Mouse (Mus musculus) liver, embryonic 12.5 days (tissue): ENCODE data around the gene Ky. TPM values are rescaled to one million over a fixed set of nuclear protein-coding genes. Genes with fewer than 3 reads are reported as not detected.

Experiments
- ATAC-seq: fragments of 200-750 bp; cut with Nextera tagmentation; 2 replicates; pipeline ENCODE4 v1.8.0; 2017; ENCODE audit warnings: moderate number of reproducible peaks, mild to moderate bottlenecking, moderate library complexity
- H3K27ac ChIP-seq: fragments of 300-500 bp; sonication (generic); 2 replicates; pipeline ENCODE4 v1.5.1; 2016; ENCODE audit warnings: mild to moderate bottlenecking
- H3K27me3 ChIP-seq: fragments of 300-500 bp; sonication (generic); replicated peaks from 2 replicates; pipeline ENCODE4 v1.6.1; 2016; ENCODE audit warnings: mild to moderate bottlenecking, moderate library complexity
- H3K36me3 ChIP-seq: fragments of 300-500 bp; sonication (generic); 2 replicates; pipeline ENCODE4 v1.6.1; 2016; ENCODE audit warnings: mild to moderate bottlenecking, moderate library complexity
- H3K4me1 ChIP-seq: fragments of 300-500 bp; sonication (generic); 2 replicates; pipeline ENCODE4 v1.6.1; 2016
- H3K4me2 ChIP-seq: fragments of 300-500 bp; sonication (generic); 2 replicates; pipeline ENCODE4 v1.6.1; 2016; ENCODE audit warnings: mild to moderate bottlenecking, moderate library complexity
- H3K4me3 ChIP-seq: fragments of 300-500 bp; sonication (generic); 2 replicates; pipeline ENCODE4 v1.5.1; 2016; ENCODE audit warnings: mild to moderate bottlenecking, moderate library complexity
- H3K9ac ChIP-seq: fragments of 300-500 bp; sonication (generic); 2 replicates; pipeline ENCODE4 v1.6.1; 2016; ENCODE audit warnings: mild to moderate bottlenecking, moderate library complexity
- H3K9me3 ChIP-seq: fragments of 300-500 bp; sonication (generic); replicated peaks from 2 replicates; pipeline ENCODE4 v1.6.1; 2016; ENCODE audit warnings: mild to moderate bottlenecking, moderate library complexity
- WGBS: fragments of 180-500 bp; shearing (Covaris S2); methylation state at CpG from one replicate; pipeline ENCODE4 v1.1.7; 2016; ENCODE audit not compliant: insufficient replicate concordance; 5-methylcytosine and 5-hydroxymethylcytosine counted together
- polyA plus RNA-seq: library from polyadenylated mRNA; unstranded; fragments of >200 nt; fragmentation: Nextera tagmentation; extraction: Ambion mirVana; gene quantifications from 2 replicates; pipeline ENCODE4 v1.2.1, GENCODE M21; 2016

Ky gene
- polyA plus RNA-seq, 1 experiment from 2014 or later, result not detected

DNA sequence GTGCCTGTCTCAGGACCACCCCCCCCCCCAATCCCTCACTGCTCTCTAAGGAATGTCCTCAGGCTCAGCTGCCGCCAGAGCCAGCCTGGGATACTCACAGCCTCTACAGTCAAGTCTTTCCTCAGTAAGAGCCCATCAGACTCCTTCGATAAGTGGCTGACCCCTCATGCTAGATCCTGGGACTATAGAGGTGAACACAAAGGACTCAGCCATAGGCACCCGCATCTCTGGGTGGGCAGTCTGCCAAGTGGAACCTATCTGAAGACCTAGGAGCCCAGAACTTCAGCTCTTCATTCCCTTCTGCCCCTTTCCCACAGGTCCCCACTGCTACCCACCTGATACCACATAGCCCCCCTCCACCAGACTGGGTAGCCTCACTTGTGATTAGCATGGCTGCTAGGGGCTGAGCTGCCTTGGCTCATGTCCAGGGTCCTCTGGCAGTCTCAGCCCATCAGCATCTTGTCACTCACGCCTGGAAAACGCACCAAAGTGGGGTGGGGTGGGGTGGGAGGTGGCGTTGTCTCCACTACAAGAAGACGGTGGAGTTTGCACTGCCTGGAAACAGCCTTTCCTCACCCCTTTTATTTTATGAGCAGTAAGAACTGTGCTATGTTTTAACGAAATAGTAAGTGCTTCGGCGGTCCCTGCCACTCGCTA, 38.7 kb downstream of the Ky start:
- WGBS, result 21% methylated on average over 11 of the region's 11 CpGs
- Histone ChIP-seq H3K4me2 (peak overlapping the region; percentile 42; the same call in 1 of the 2 replicates), H3K4me1 (no peaks in the 10 kb centered on the region), H3K27ac (no peak overlapping the region), H3K27me3 (peaks cover 62% of the 10 kb centered on the region), H3K9me3 (no peaks in the 10 kb centered on the region), H3K4me3 (no peak overlapping the region), H3K36me3 (no peaks in the 10 kb centered on the region), H3K9ac (no peak overlapping the region)
- no peak for ATAC-seq

DNA sequence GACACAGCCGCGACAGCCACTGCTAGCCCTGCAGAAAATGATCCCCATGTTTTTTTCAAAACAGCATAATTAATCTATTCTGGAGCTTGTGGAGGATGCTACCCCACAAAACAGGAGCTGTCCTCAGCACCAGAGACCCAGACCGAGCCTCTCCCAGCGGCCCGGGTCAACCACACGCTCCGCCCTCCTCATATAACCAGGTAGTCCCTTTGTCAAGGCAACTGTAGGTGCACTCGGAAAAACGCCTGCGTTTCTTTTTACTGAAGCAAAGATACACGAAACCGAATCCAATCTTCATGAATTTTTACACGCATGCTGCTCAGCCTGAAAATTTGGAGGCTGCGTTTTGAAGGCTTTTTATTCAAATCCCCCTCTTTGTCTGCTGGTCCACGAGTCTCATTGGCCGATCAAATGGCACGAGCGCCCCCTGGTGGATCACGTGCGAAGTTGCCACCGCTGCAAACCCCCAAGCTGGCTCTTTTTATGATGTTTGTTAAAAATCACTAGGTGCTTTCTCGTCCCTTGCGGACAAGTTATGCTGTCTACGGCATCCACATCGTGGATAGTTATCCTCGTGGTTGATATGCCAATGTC, 39.3 kb downstream of the Ky start:
- ATAC-seq, result no peak
- no peaks in the 10 kb centered on the region for H3K9me3 ChIP-seq
- H3K36me3 ChIP-seq, result no peaks in the 10 kb centered on the region
- peak overlapping the region; percentile 42; the same call in 1 of the 2 replicates for H3K4me2 ChIP-seq
- H3K27ac ChIP-seq, result no peak overlapping the region
- H3K4me1 ChIP-seq, result no peaks in the 10 kb centered on the region
- H3K27me3 ChIP-seq, result peaks cover 62% of the 10 kb centered on the region
- 0 out of 2 replicates have a peak overlapping the region, but pooled peaks have one; percentile 3 for H3K4me3 ChIP-seq
- 2% methylated on average over 26 of the region's 26 CpGs for WGBS
- H3K9ac ChIP-seq, result no peak overlapping the region

DNA sequence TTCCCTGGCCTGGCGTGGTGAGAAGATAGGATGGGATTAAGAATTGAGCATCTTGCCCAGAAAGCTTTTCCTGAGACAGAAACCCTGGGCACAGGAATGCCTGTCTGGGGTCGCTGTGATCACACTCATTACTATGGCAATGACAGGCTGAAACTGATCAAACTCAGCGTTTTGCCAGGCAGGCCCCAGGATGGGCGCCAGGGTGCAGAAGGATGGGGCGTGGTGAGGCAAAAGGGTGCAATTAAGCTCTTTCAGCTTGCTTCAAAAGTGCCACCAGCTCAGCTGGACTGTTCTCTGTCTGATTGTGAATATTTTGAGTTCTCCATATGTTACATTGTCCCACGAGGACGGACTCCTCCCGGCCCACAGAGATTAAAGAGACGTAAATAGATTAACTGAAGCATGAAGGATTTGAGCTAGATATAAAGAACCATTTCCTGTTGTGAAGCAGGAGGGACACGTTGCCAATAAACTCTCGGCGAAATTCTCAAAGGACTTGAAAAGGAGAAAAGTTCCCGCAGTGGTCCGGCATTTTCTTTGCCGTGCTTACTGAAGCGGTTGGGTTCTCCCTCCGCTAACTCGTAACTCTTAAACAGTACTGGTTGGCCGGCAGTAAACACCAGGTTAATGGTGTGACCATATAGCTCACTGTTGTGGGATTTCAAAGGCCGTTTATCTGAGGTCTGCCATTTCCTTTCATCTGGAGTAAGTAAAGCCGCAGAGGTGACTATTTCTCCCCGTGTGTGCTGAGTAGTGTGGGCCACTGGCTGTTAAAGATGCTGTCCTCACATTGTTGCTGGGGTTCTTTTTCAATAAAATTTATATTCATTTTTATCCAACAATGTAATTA, 40.1 kb downstream of the Ky start:
- Histone ChIP-seq H3K27ac (no peak overlapping the region), H3K27me3 (peaks cover 62% of the 10 kb centered on the region), H3K4me1 (no peaks in the 10 kb centered on the region), H3K36me3 (no peaks in the 10 kb centered on the region), H3K4me2 (no peak overlapping the region), H3K9ac (no peak overlapping the region), H3K9me3 (no peaks in the 10 kb centered on the region), H3K4me3 (no peak overlapping the region)
- 24% methylated on average over 22 of the region's 22 CpGs for WGBS
- ATAC-seq, result no peak

DNA sequence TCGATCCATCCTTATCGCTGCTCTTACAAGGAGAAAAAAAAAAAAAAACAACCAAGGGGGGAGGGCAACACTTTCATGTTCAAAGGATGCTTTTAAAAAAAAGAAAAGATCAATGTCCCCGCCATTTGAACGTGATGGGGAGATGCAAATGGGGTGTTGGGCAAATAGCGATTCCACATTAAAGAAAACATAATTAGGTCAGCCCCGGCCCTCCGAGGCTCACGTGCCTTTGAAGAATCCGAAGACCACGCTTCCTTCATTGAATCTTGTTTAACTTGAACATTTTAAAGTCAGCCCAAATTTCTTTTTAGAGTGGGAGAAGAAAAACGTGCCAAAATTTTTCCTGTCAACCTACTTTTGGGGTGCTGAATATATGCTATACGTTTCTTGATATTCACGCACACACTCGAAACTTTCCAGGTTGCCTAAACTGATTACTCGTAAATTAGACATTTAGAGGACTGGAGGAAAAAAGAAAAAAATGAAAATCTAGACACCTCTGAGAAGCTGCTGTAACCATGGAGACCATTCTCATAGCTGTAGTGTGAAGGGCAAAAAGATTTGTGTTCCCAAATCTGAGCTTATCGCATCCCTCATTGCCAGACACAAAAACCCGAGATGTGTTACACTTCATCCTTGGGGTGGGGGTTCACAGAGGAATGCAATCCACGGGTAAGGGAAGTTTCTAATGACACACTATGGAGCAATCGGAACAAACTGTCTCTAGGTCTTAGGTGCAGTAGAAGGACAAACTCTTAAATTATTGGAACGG, 40.9 kb downstream of the Ky start:
- no peak overlapping the region for H3K9ac ChIP-seq
- no peak overlapping the region for H3K27ac ChIP-seq
- H3K4me1 ChIP-seq, result no peaks in the 10 kb centered on the region
- WGBS, result 66% methylated on average over 20 of the region's 20 CpGs
- no peaks in the 10 kb centered on the region for H3K36me3 ChIP-seq
- H3K4me2 ChIP-seq, result no peak overlapping the region
- no peaks in the 10 kb centered on the region for H3K9me3 ChIP-seq
- ATAC-seq, result no peak
- H3K4me3 ChIP-seq, result no peak overlapping the region
- peaks cover 62% of the 10 kb centered on the region for H3K27me3 ChIP-seq

DNA sequence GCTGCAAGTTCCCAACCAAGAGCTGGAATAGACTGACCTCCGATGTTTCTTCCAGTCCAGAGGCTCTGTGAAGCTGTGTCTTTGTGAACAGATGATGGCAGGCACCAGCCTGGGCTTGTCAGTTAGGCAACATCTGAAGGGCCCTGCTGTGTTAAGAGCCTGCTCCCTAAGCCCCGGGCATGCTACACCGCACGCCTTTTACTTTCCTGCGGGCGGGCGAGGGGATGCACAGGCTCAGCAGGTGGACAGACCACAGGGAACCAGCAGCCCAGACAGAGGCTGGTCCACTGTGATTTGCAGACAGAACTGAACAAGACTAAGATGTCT, 41.4 kb downstream of the Ky start:
- ATAC-seq, result no peak
- 70% methylated on average over 7 of the region's 7 CpGs for WGBS
- H3K27me3 ChIP-seq, result peaks cover 61% of the 10 kb centered on the region

DNA sequence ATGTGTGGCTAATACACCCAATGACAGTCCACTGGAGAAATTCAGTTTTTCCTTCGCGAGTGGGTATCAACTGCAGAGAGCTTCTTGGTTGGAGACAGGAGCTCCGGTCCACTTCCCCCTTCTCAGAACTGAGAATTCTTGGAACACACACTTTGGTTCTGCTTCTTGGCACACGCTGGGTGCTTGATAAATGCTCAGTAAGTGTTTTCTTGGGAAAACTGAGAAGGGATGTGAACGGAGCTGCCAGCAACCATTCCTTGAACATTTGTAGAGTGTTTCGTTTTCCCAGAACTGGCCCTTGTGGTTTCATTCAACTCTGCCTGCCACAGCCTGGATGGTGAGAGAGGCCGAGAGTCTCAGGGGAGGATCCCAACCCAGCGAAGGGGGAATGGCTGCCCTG, 43.7 kb downstream of the Ky start:
- Histone ChIP-seq H3K4me3 (no peak overlapping the region), H3K27ac (no peak overlapping the region), H3K27me3 (peaks cover 39% of the 10 kb centered on the region), H3K36me3 (no peaks in the 10 kb centered on the region), H3K9me3 (no peaks in the 10 kb centered on the region), H3K4me1 (no peaks in the 10 kb centered on the region), H3K4me2 (no peak overlapping the region), H3K9ac (no peak overlapping the region)
- ATAC-seq, result no peak
- 66% methylated on average over 8 of the region's 8 CpGs for WGBS

More for the DNA sequence above, 41.4 kb downstream of the Ky start:
- no peaks in the 10 kb centered on the region for H3K4me1 ChIP-seq
- no peak overlapping the region for H3K27ac ChIP-seq
- H3K4me3 ChIP-seq, result no peak overlapping the region
- no peak overlapping the region for H3K9ac ChIP-seq
- no peak overlapping the region for H3K4me2 ChIP-seq
- no peaks in the 10 kb centered on the region for H3K36me3 ChIP-seq
- no peaks in the 10 kb centered on the region for H3K9me3 ChIP-seq

DNA sequence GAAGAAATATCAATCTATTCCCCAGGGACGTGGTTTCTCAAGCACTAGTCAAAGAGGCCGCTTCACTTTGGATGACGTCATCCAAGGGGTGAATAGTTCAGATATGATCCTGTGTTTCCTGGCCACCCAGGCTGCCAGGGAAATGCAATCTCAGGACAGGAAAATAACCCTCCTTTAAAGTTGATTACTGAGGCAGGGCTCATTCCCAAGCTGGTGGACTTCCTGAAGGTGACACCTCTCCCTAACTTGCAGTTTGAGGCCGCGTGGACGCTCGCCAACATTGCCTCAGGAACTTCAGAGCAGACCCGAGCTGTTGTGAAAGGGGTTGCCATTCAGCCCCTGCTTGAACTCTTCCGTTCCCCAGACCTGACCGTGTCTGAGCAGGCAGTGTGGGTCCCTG, 46.2 kb downstream of the Ky start:
- 49% methylated on average over 10 of the region's 10 CpGs for WGBS
- Histone ChIP-seq H3K27ac (no peak overlapping the region), H3K36me3 (no peaks in the 10 kb centered on the region), H3K9ac (no peak overlapping the region), H3K4me3 (no peak overlapping the region), H3K9me3 (no peaks in the 10 kb centered on the region), H3K4me2 (no peak overlapping the region), H3K27me3 (peaks cover 15% of the 10 kb centered on the region), H3K4me1 (no peaks in the 10 kb centered on the region)
- ATAC-seq, result no peak

DNA sequence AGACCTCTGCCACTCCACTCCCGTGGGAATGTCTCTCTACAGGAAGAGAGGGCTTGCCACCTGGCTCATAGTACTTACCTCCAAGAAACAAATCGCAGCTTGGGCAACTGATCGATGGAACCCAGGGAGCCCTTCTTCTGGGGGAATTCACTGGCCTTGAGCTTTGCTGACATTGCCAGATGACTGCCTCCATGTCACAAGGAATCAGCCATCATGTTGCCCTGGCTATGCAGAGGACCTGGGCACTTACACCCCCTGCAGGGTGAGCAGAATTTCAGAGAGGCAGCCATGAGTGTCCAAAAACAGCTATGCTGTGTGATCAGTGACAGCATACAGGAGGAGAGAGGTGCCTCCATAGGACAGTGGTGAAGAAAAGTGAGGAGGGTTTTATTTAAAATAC, 48.2 kb downstream of the Ky start:
- no peak for ATAC-seq
- 73% methylated on average over 3 of the region's 3 CpGs for WGBS
- no peak overlapping the region for H3K27ac ChIP-seq

DNA sequence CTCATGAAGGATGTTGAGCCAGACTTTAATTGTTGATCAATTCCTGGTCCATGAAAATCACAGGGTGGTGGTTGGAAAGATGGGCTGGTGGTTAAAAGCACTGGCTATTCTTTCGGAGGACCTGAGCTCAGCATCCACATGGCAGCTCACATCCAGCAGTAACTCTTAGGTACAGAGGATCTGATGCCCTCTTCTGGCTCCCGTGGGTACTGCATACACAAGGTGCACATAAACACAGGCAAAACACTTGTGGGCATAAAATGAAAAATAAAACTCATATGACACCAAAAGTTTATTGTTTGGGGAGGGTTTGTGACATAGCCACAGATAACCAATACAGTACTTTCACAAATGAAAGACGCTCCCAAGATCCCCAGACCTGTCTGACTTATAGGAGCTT, 52.9 kb downstream of the Ky start:
- H3K4me1 ChIP-seq, result no peaks in the 10 kb centered on the region

More for the DNA sequence above, 48.2 kb downstream of the Ky start:
- H3K36me3 ChIP-seq, result no peaks in the 10 kb centered on the region
- H3K4me1 ChIP-seq, result no peaks in the 10 kb centered on the region
- H3K4me3 ChIP-seq, result no peak overlapping the region
- H3K9me3 ChIP-seq, result peaks cover 6% of the 10 kb centered on the region; the same call in 1 of the 2 replicates
- no peak overlapping the region for H3K4me2 ChIP-seq
- H3K27me3 ChIP-seq, result no peaks in the 10 kb centered on the region; the same call in 1 of the 2 replicates
- no peak overlapping the region for H3K9ac ChIP-seq

DNA sequence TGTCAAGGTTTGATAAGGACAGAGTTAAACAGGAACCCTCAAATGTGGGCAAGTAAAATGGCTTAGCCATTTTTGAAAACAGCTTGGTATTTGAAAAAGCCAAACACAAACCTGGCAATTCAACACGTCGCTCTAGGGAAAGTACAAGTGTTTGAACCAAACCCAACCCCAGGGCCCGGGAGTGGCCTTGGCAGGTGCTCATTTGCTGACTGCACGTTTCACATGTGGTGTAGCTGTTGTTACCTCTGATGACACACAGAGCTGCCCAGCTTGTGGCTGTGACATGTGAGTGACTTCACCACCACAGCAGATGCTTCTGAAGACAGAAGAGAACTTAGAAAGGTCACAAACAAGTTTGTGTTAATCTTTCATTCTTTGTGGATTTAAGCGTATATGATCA, 67.3 kb downstream of the Ky start:
- Histone ChIP-seq H3K27ac (no peak overlapping the region), H3K4me2 (no peak overlapping the region), H3K36me3 (no peaks in the 10 kb centered on the region), H3K4me3 (no peak overlapping the region), H3K9ac (no peak overlapping the region), H3K4me1 (no peaks in the 10 kb centered on the region), H3K9me3 (no peaks in the 10 kb centered on the region), H3K27me3 (no peaks in the 10 kb centered on the region)
- no peak for ATAC-seq
- 73% methylated on average over 5 of the region's 5 CpGs for WGBS

More for the DNA sequence above, 52.9 kb downstream of the Ky start:
- no peak for ATAC-seq
- Histone ChIP-seq H3K9me3 (peaks cover 8% of the 10 kb centered on the region; the same call in 1 of the 2 replicates), H3K4me2 (no peak overlapping the region), H3K36me3 (no peaks in the 10 kb centered on the region), H3K4me3 (no peak overlapping the region), H3K27me3 (no peaks in the 10 kb centered on the region; the same call in 1 of the 2 replicates), H3K27ac (no peak overlapping the region), H3K9ac (no peak overlapping the region)
- WGBS, result 72% methylated on average over 3 of the region's 3 CpGs

DNA sequence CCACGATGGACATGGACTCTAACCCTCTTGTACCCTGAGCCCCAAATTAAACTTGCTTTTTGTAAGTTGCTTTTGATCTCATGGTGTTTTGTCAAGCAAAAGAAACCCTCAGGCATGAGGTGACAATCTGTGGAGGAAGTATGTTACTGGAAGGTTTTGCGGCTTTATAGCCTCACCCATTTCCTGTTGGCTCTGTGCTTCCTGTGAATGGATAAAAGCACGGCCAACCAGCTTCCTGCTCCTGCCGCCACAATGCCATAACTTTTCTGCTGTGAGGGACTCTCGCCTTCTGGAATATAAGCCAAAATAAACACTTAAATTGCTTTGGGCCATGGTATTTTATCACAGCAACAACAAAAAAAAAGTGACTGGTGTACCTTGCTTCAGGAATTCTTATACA, 71.9 kb downstream of the Ky start:
- Histone ChIP-seq H3K4me3 (no peak overlapping the region), H3K4me2 (no peak overlapping the region), H3K4me1 (no peaks in the 10 kb centered on the region), H3K27ac (no peak overlapping the region), H3K27me3 (no peaks in the 10 kb centered on the region), H3K36me3 (no peaks in the 10 kb centered on the region), H3K9me3 (no peaks in the 10 kb centered on the region), H3K9ac (no peak overlapping the region)
- no peak for ATAC-seq
- WGBS, result 23% methylated on average over 5 of the region's 5 CpGs
